Mouse (Mus musculus) kidney, embryonic 15.5 days (tissue): Measurements from ENCODE around the gene Col4a2. TPM values are rescaled to one million over a fixed set of nuclear protein-coding genes. Genes with fewer than 3 reads are reported as not detected.

Source experiments
- ATAC-seq: fragments of 200-750 bp; cut with Nextera tagmentation; replicated peaks from 2 replicates; pipeline ENCODE4 v1.8.0; 2017; ENCODE audit warnings: moderate TSS enrichment; ENCODE audit not compliant: low FRiP score
- H3K27ac ChIP-seq: fragments of 300-500 bp; sonication (generic); 2 replicates; pipeline ENCODE4 v1.5.1; 2015; ENCODE audit warnings: mild to moderate bottlenecking, inconsistent platforms
- H3K27me3 ChIP-seq: fragments of 300-500 bp; sonication (generic); 2 replicates; pipeline ENCODE4 v1.6.1; 2015; ENCODE audit warnings: inconsistent platforms
- H3K36me3 ChIP-seq: fragments of 300-500 bp; sonication (generic); 2 replicates; pipeline ENCODE4 v1.6.1; 2015; ENCODE audit warnings: inconsistent platforms
- H3K4me1 ChIP-seq: fragments of 300-500 bp; sonication (generic); 2 replicates; pipeline ENCODE4 v1.6.1; 2015; ENCODE audit warnings: inconsistent platforms
- H3K4me2 ChIP-seq: fragments of 300-500 bp; sonication (generic); 2 replicates; pipeline ENCODE4 v1.6.1; 2015; ENCODE audit warnings: moderate library complexity, mild to moderate bottlenecking, inconsistent platforms
- H3K4me3 ChIP-seq: fragments of 300-500 bp; sonication (generic); replicated peaks from 2 replicates; pipeline ENCODE4 v1.5.1; 2015; ENCODE audit warnings: mild to moderate bottlenecking, inconsistent platforms
- H3K9ac ChIP-seq: fragments of 300-500 bp; sonication (generic); 2 replicates; pipeline ENCODE4 v1.6.1; 2015; ENCODE audit warnings: mild to moderate bottlenecking, inconsistent platforms
- H3K9me3 ChIP-seq: fragments of 300-500 bp; sonication (generic); replicated peaks from 2 replicates; pipeline ENCODE4 v1.6.1; 2016; ENCODE audit warnings: inconsistent platforms
- WGBS: fragments of 180-500 bp; shearing (Covaris S2); methylation state at CpG from one replicate; pipeline ENCODE4 v1.1.7; 2015; ENCODE audit warnings: mixed read lengths; 5-methylcytosine and 5-hydroxymethylcytosine counted together
- polyA plus RNA-seq: library from polyadenylated mRNA; unstranded; fragments of >200 nt; fragmentation: Nextera tagmentation; extraction: Ambion mirVana; gene quantifications from 2 replicates; pipeline ENCODE4 v1.2.1, GENCODE M21; 2015

The Col4a2 gene
- polyA plus RNA-seq, 1 experiment from 2014 or later, result 116 TPM

DNA sequence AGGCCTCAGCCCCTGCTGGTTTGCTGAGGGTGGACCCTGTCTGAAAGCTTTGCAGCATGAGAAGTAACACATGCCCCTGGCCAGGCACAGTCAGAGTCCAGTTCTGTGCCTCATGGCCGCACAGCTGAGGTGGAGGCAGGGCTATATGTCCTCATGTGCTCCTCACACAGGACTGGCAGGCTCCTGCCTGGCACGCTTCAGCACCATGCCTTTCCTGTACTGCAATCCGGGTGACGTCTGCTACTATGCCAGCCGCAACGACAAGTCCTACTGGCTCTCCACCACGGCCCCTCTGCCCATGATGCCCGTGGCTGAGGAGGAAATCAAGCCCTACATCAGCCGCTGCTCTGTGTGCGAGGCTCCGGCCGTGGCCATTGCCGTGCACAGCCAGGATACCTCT lies 133.2 kb downstream of the Col4a2 start:
- Histone ChIP-seq H3K4me1 (peaks cover 13% of the 10 kb centered on the region), H3K27ac (no peak overlapping the region), H3K9me3 (no peaks in the 10 kb centered on the region), H3K4me3 (no peak overlapping the region), H3K4me2 (no peak overlapping the region), H3K36me3 (peaks cover 84% of the 10 kb centered on the region), H3K27me3 (no peaks in the 10 kb centered on the region), H3K9ac (no peak overlapping the region)
- 95% methylated on average over 13 of the region's 13 CpGs for WGBS
- ATAC-seq, result no peak

- H3K9me3 ChIP-seq, result no peaks in the 10 kb centered on the region
- peaks cover 62% of the 10 kb centered on the region for H3K36me3 ChIP-seq
- WGBS, result 91% methylated on average over 23 of the region's 23 CpGs
- H3K27me3 ChIP-seq, result no peaks in the 10 kb centered on the region
- no peak overlapping the region for H3K4me2 ChIP-seq
- no peak overlapping the region for H3K27ac ChIP-seq
- ATAC-seq, result no peak
- H3K4me3 ChIP-seq, result no peak overlapping the region
- H3K4me1 ChIP-seq, result peaks cover 27% of the 10 kb centered on the region
- H3K9ac ChIP-seq, result no peak overlapping the region
Measured at GRCm38 (mm10) chr8:11447910-11448570, 135.4 kb downstream of the Col4a2 start.

- peak overlapping the region; percentile 83 for H3K27ac ChIP-seq
- peak; percentile 80 for ATAC-seq
- no peaks in the 10 kb centered on the region for H3K9me3 ChIP-seq
- no peak overlapping the region for H3K4me2 ChIP-seq
- H3K4me1 ChIP-seq, result peaks cover 32% of the 10 kb centered on the region
- H3K27me3 ChIP-seq, result no peaks in the 10 kb centered on the region
- no peak overlapping the region for H3K4me3 ChIP-seq
- H3K36me3 ChIP-seq, result peaks cover 38% of the 10 kb centered on the region
- no peak overlapping the region for H3K9ac ChIP-seq
- 24% methylated on average over 8 of the region's 8 CpGs for WGBS
Measured at GRCm38 (mm10) chr8:11450184-11451113, 137.8 kb downstream of the Col4a2 start.

DNA sequence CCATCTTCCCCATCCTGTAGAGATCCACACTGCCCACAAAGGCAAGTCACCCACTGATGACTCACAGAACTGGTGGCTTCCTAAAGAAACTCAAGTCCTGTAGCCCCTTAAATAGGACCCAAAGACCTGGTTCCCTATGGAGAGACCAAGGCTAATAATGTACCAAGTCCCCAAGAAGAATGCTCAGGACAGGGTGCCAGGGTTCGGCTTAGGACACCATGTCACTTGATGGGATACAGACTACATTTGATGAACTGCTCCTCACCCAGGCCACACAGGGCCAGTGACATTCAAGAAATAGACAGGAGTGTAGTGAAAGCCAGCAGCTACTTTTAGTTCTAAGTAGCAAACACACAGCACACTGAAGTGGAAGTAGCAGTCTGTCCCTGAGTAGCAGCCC lies 139.5 kb downstream of the Col4a2 start:
- Histone ChIP-seq H3K27me3 (no peaks in the 10 kb centered on the region), H3K36me3 (peaks cover 21% of the 10 kb centered on the region), H3K4me3 (no peak overlapping the region), H3K9ac (no peak overlapping the region), H3K9me3 (no peaks in the 10 kb centered on the region), H3K27ac (peak overlapping the region; percentile 46), H3K4me2 (no peak overlapping the region), H3K4me1 (peaks cover 41% of the 10 kb centered on the region)
- WGBS, result 88% methylated on average over 1 of the region's 1 CpGs
- no peak for ATAC-seq

GRCm38 (mm10) chr8:11452559-11452958 lies 140.0 kb downstream of the Col4a2 start:
- H3K27me3 ChIP-seq, result no peaks in the 10 kb centered on the region
- peak overlapping the region; percentile 46 for H3K27ac ChIP-seq
- H3K9ac ChIP-seq, result no peak overlapping the region
- 65% methylated on average over 3 of the region's 3 CpGs for WGBS
- peaks cover 17% of the 10 kb centered on the region for H3K36me3 ChIP-seq
- H3K4me3 ChIP-seq, result no peak overlapping the region
- H3K4me2 ChIP-seq, result no peak overlapping the region
- peaks cover 44% of the 10 kb centered on the region for H3K4me1 ChIP-seq
- no peaks in the 10 kb centered on the region for H3K9me3 ChIP-seq
- ATAC-seq, result no peak

- no peak overlapping the region for H3K4me3 ChIP-seq
- peaks cover 48% of the 10 kb centered on the region for H3K4me1 ChIP-seq
- no peaks in the 10 kb centered on the region for H3K27me3 ChIP-seq
- peak overlapping the region; percentile 46 for H3K27ac ChIP-seq
- no peaks in the 10 kb centered on the region for H3K9me3 ChIP-seq
- no peak overlapping the region for H3K4me2 ChIP-seq
- no peak overlapping the region for H3K9ac ChIP-seq
- peaks cover 13% of the 10 kb centered on the region for H3K36me3 ChIP-seq
- WGBS, result 53% methylated on average over 4 of the region's 4 CpGs
- ATAC-seq, result no peak
Measured at GRCm38 (mm10) chr8:11452974-11453373, 140.4 kb downstream of the Col4a2 start.

DNA sequence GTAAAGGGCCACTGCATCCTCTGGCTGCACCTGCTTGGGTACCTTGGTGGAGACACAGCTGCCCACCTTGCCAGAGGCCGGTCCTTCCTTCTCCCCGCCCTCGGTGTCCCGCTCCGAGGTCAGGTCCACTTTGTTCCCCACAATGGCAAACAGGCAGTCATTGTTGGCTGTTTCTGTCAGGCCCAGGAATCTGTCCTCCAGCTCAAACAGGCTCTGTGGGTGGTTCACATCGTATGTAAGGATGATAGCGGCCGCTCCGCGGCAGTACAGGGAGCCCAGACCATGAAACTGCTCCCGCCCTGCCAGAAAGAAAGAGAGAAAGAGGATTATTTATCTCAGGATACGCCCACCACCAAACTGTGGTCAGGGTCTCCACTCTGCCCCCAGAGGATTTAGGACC lies 141.6 kb downstream of the Col4a2 start:
- Histone ChIP-seq H3K9ac (no peak overlapping the region), H3K36me3 (0 out of 2 replicates have a peak, but pooled peaks cover under 1% of the 10 kb centered on the region), H3K9me3 (no peaks in the 10 kb centered on the region), H3K4me3 (no peak overlapping the region), H3K27me3 (no peaks in the 10 kb centered on the region), H3K27ac (no peak overlapping the region), H3K4me1 (peaks cover 60% of the 10 kb centered on the region), H3K4me2 (no peak overlapping the region)
- ATAC-seq, result no peak
- 67% methylated on average over 12 of the region's 12 CpGs for WGBS

DNA sequence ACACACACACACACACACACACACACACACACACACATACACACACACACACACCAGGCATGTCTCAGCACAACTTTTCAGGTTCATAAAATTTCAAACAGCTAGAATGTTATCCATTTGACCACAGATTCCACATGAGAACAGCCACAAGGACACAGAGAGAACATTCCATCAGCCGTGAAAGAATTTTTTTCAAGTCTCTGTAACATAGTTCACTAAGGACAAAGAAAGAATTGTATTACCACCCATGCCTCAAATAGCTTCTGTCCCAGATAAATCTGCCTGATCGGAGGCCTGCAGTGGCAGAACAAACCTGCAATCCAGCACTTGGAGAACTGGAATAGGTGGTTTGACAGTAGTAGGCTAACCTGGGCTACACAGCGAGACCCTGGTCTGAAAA lies 144.7 kb downstream of the Col4a2 start:
- no peak for ATAC-seq
- Histone ChIP-seq H3K4me2 (no peak overlapping the region), H3K9me3 (no peaks in the 10 kb centered on the region), H3K4me3 (no peak overlapping the region), H3K9ac (no peak overlapping the region), H3K4me1 (peaks cover 61% of the 10 kb centered on the region), H3K27me3 (no peaks in the 10 kb centered on the region), H3K27ac (peak overlapping the region; percentile 85), H3K36me3 (no peaks in the 10 kb centered on the region)
- 69% methylated on average over 3 of the region's 3 CpGs for WGBS

DNA sequence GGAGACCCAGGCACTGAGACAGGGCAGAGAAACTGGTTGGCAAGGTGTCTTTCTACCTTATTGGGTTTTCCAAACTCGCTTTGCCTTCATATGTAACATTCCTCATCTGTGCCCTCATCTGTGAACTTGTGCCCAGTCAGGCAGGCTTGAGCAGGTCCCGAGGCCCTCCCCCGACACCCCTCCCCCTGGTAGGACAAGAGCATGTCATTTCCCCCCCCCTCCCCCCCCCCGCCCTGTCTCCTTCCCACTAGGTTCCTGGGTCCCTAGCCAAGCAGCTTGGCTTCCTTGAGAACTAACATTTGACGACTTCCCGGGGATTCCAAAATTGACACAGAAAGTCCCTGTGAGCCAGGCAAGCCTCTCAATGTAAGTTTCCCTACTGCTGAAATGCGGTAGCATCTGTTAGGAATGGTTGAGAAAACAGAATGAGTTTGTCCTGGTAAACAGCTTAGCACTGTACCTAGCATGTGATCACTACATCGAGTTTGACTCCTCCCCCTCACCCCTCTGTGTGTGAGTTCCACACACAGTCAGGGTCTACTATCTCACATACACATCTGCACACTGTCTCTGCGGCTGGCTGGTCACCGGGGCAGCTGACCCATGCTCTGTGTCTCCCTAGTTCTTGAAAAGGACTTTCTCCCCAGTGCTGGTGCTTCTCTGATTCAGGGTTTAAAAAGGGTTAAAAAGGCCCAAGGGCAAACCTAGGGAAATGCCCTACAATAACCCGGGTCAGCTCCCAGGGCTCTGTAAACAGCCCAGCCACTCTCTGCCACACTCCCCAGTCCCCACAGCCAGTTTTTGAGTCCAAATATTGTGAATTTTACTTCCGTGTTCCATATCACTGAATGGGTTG lies 145.6 kb downstream of the Col4a2 start:
- no peaks in the 10 kb centered on the region for H3K36me3 ChIP-seq
- peak overlapping the region; percentile 85 for H3K27ac ChIP-seq
- peak; percentile 50; the same call in 1 of the 2 replicates for ATAC-seq
- H3K4me1 ChIP-seq, result peaks cover 57% of the 10 kb centered on the region
- H3K9me3 ChIP-seq, result no peaks in the 10 kb centered on the region
- 0 out of 2 replicates have a peak overlapping the region, but pooled peaks have one; percentile 0 for H3K4me2 ChIP-seq
- no peak overlapping the region for H3K4me3 ChIP-seq
- 25% methylated on average over 11 of the region's 12 CpGs for WGBS
- no peaks in the 10 kb centered on the region for H3K27me3 ChIP-seq
- no peak overlapping the region for H3K9ac ChIP-seq

DNA sequence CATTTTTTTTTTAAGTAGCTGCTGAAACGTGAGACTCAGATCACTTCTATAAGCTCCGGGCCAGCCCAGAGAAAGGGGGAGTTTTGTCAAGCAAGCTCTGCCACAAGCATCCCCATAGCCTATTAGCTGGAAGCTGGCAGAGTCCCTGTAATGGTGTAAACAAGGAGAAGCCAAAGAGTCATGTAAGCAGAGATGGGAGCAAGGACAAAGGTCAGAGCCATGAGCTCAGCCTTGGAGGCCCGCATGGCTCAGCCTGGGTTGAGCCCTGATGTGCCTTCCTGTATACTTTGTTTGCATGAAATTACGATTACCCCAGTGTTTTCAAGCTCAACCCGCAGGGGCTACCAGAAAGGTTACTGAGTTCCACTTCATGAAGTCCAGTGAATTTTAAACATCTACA lies 146.4 kb downstream of the Col4a2 start:
- Histone ChIP-seq H3K36me3 (no peaks in the 10 kb centered on the region), H3K27me3 (no peaks in the 10 kb centered on the region), H3K4me2 (0 out of 2 replicates have a peak overlapping the region, but pooled peaks have one; percentile 0), H3K27ac (peak overlapping the region; percentile 85), H3K4me1 (peaks cover 61% of the 10 kb centered on the region), H3K9me3 (no peaks in the 10 kb centered on the region), H3K4me3 (no peak overlapping the region), H3K9ac (no peak overlapping the region)
- peak; percentile 57 for ATAC-seq
- 11% methylated on average over 5 of the region's 5 CpGs for WGBS

DNA sequence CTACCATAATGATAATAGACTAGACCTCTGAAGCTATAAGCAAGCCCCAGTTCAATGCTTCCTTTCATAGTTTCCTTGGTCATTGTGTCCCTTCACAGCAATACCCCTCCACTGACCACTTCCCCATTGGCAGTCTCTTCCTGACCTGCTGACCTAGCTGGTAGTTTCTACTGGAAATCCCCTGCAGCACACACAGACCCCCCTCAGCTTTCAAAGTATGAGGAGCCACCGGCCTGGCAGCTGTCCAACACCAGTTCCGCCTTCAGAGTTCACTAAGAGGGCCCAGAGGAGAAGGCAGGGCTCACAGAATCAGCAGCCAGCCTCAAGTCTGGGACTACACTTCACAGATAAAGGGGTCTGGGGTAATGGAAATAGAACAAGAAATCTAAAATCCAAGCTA lies 148.3 kb downstream of the Col4a2 start:
- peak overlapping the region; percentile 85 for H3K27ac ChIP-seq
- H3K27me3 ChIP-seq, result no peaks in the 10 kb centered on the region
- H3K4me2 ChIP-seq, result no peak overlapping the region
- WGBS, result 46% methylated on average over 2 of the region's 2 CpGs
- no peaks in the 10 kb centered on the region for H3K9me3 ChIP-seq
- ATAC-seq, result no peak
- no peak overlapping the region for H3K9ac ChIP-seq
- peaks cover 68% of the 10 kb centered on the region for H3K4me1 ChIP-seq
- H3K36me3 ChIP-seq, result no peaks in the 10 kb centered on the region
- no peak overlapping the region for H3K4me3 ChIP-seq
